Mouse (Mus musculus): ENCODE results near the gene Vinac1.

Gene Vinac1

DNA sequence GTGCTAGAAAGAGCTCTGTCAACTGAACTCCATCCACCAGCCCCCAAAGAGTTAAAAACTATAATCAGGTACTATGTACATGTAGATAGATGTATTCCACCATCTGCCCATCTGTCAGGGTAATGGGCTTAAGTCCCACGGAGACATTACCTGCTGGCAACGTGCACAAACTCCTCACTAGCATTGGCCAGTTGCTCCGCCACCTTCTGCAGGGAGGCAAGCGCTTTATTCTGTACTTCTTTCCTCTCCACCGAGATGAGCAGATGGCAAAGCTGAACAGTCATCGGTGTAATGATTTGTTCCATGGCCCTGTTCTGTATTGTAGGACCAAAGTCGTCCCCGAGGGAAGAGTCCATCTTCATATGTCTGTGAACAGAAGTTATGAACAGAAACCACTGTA is at the start of gene Vinac1:
TSS of gene Vinac1 (minus strand) at position 362 of the 400 bp plus-strand sequence.
- no peak for DNase-seq (ENCODE audit: low read depth in 1 of 2, low spot score in 2 of 2)

DNA sequence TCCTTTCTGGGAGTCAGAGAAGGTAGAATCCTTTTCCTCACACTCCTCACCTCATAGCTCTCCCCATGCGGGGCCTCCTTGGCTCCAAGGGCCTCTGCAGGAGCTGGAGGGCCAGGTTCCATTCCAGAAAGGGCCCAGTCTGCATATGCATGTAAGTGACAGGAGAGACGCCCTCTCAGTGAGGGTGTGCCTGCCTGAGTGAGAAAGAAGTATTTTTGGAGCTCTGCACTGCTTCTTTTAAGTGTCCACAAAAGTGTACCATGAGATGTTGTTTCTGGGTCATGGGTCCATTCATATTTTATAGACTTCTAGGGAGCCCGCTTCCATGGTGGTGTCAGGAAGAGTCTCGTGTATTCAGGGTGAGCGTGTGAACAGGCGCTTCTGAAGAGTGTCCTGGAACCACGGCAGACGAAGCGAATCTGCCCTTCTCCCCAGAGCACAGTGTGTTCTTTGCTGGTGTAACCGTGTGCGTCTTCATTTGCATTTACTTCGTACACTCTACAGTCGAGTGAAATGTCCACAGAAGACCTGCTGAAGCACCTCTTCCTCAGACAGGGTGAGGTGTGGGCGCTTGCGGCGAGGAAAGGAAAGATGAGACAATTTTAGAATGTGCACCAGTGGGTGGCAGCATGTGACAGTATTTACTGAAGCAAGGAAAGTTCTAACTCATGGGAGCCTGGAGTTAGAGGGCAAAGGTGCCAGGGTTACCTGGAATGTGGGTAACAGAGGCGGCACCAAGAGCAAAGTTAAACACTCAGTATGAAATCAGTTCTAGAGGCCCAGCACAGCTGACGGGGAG is 46.2 kb upstream of the Vinac1 start:
- DNase-seq (ENCODE audit: low read depth in 1 of 2, low spot score in 2 of 2), result no peak

DNA sequence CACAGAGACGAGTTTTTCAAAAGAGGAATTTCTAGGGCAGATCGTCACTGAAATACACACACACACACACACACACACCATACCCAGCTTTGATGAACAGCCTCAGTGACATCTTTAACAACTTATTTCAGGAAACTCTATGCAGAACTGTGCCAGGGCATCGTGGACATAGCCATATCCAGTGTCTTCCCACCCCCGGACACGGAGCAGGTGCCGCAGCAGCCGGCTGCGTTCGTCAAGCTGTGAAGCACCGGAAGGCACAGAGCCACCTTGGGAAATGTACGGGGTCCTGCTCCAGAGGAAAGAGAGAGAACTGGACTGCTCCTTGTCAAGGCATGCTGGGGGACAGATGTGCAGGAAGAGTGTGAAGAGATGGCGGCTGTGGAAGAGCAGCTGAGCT is 44.8 kb upstream of the Vinac1 start:
- DNase-seq (ENCODE audit: low read depth in 1 of 2, low spot score in 2 of 2), result no peak

DNA sequence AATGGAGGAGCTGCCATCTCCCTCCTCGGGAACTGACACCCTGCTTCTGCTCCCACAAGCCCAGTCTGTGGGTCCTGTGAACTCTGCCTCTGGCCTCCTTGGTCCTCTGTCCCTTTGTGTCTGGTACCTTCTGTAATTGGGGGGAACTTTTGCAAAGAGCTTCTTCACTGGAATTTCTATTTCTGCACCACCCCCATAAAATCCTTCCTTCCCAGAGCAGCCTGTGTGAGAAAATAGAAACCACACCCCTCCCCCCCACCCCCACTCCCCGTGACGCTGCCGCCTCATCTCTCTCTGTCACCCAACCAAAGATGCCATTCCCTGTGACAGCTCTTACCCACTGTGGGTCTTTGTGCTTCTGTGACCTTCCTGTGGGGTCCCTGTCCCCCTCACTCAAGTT is 42.4 kb upstream of the Vinac1 start:
- no peak for DNase-seq (ENCODE audit: low read depth in 1 of 2, low spot score in 2 of 2)

DNA sequence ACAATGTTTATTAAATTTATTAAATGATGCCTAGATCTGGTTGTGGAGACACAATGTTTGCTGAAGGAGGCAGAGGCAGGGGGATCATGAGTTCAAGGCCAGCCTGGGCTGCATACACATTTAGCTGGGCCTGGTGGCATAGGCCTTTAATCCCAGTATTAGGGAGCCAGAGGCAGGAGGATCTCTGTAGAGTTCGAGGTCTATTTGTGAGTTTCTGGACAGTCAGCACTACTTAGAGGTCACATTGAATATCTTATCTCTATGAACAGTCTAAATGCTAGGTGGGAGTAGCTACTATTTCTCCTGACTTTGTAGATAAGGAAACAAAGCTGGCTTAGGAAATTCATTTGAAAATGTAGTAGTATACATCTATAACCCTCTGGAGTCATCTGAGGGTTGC is 39.5 kb upstream of the Vinac1 start:
- no peak for DNase-seq (ENCODE audit: low read depth in 1 of 2, low spot score in 2 of 2)

DNA sequence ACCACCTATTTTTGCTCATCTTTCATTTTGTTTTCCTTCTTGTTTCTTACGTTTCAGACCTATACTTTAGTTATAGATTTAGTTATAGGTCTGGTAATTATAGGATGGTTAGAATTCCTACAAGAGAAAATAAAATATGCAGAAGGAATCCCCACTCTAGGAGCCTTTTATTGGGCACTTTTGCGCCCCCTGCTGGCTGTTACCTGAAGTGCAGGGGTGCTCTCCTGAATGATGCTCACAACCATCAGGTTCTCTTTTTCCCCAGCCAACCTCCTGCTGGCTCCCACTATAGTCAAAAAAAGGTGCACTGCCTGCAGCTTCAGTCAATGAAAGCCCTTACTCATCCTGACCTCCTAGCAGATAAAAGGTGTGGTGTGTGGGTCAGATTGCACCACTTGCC is 37.0 kb upstream of the Vinac1 start:
- no peak for DNase-seq (ENCODE audit: low read depth in 1 of 2, low spot score in 2 of 2)

DNA sequence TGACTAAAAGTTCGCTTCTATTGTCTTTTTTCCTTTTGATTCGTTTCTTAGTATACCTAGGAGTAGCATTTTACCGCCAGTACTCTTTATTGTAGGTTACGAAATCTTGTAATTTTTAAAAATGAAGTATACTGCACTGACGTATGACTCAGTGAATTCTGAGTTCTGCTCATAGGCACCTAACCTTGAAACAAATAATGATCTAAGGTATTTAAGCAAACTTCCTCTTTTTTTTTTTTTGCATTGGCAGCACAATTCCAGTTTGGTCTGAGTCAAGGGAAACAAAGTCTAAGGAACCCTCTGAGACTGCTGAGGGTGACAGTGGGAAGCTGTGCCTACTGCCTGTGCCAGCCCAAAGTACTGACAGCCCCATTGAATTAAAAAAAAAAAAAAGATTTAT is 35.5 kb upstream of the Vinac1 start:
- DNase-seq (ENCODE audit: low read depth in 1 of 2, low spot score in 2 of 2), result no peak

DNA sequence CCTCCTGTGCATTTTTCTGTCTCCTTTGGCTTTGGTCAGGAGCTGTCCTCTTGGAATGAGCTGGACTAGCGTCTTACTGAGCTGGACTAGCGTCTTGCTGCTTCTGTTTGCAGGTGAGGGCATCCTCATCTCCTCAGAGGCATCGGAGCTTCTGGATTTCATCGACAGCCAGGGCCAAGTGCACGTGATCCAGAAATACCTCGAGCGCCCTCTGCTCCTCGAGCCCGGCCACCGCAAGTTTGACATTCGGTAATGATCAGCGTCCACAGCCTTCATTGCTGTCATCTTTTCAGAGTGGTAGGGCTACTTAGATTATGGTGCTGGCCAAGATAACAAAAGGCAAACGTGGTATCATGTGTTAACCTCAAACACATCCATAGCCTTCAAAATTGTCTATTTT is 33.1 kb upstream of the Vinac1 start:
- DNase-seq (ENCODE audit: low read depth in 1 of 2, low spot score in 2 of 2), result no peak

DNA sequence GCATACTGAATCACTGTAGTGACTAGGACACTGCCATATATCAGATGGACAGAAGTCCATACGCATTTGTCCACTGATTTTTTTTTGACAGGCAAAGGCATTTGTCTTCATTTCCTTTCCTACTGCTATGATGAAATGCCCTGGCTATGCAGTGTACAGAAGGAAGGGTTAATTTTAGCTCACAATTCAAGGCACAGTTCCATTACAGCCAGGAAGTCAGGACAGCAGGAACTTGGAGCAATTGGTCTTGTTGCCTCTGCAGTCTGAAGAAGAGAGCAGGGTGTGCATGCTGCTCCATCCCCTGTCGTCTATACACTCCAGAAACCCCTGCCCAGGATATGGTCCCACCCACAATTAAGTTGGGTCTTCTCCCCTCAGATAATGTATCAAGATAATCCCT is 31.2 kb upstream of the Vinac1 start:
- DNase-seq (ENCODE audit: low read depth in 1 of 2, low spot score in 2 of 2), result no peak

DNA sequence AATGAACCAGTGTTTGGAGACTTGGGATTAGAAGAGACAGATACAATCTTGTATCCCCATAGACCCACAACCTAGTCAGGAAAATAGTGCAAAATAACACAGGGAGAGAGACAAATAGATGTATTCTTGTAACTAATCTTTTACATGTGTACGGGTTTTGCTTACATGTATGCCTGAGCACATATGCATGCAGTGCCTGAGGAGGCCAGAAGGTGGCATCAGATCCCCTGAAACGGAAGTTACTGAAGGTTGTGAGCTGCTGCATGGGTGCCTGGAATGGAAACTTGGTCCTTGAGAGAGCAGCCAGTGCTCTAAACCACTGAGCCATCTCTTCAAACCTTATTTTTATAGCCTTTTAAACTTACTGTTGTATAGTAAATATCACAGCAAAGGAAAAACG is 30.3 kb upstream of the Vinac1 start:
- no peak for DNase-seq (ENCODE audit: low read depth in 1 of 2, low spot score in 2 of 2)

DNA sequence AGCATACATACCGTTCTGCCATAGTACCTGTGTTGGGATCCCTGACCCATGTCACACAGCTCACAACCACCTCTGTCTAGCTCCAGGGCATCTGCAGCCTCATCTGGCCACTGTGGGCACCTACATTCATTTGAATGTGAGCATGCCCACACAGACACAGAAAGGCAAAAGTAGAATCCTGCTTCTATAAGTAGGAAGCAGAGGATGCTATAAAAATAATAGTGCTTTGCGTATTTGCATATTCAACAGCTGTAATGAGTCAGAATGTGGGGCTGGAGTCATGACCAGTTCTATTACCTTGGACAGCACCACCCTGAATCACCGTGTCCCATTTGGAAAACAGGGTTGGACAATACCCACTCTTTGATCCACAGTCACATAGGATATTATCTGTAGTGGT is 22.3 kb upstream of the Vinac1 start:
- DNase-seq (ENCODE audit: low read depth in 1 of 2, low spot score in 2 of 2), result no peak

DNA sequence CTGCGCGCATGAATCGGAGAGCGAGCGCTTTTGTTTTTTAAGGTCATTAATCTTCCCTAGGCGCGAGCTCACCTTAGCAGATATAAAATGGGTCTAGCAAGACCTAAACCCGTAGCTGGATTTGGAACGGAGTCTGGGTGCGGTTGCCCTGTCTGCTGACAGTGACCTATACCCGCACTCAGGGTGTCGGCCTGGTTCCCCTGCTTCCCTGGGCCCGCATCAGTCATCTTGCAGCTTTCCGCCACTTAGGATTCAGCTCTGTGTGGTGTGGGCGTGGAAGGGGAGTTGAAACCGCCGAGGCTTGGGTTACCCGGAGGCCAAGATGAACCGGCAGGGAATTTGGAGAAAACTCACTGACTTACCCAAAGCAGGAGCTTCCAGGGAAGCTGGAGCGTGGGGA is 18.4 kb upstream of the Vinac1 start:
- DNase-seq (ENCODE audit: low read depth in 1 of 2, low spot score in 2 of 2), result no peak

DNA sequence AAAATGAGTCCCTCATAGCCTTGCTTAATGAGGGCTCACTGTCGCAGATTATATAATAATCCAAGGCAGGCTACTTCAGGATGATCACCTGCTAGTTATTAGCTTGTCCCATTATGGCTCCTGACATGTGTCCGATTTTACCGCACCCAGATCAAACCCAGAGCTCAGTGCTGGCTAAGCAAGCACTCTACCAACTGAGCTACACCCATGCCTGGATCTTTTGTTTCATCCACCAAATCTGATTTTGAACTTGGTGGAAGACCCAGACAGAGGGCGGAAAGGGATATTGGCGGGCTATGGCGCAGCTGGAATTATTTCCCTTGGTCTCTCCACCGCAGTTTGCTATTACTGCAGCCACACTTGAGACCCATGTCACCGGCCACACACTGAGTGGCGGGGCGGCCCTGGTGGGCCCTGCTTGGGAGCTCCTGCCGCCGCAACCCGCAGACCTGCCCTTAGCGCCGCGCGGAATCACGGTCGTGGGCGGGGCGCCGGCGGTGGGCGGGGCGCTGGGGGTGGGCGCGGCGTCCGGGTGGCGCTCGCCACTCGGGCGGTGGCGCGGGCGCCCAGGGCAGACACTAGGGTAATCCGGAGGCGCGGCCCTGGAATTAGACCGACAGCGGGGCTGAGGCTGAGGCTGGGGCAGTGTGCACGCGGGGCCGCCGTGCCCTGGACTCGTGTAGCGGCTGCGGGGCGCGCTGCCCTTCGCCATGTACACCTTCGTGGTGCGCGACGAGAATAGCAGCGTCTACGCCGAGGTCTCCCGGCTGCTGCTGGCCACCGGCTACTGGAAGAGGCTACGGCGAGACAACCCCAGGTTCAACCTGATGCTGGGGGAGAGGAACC is 17.7 kb upstream of the Vinac1 start, which contains the start of gene Ttl:
TSS of gene Ttl (plus strand) at position 506 of the 846 bp plus-strand sequence.
- peak in 1 of 2 experiments; percentile 47 for DNase-seq (ENCODE audit: low read depth in 1 of 2, low spot score in 2 of 2)

DNA sequence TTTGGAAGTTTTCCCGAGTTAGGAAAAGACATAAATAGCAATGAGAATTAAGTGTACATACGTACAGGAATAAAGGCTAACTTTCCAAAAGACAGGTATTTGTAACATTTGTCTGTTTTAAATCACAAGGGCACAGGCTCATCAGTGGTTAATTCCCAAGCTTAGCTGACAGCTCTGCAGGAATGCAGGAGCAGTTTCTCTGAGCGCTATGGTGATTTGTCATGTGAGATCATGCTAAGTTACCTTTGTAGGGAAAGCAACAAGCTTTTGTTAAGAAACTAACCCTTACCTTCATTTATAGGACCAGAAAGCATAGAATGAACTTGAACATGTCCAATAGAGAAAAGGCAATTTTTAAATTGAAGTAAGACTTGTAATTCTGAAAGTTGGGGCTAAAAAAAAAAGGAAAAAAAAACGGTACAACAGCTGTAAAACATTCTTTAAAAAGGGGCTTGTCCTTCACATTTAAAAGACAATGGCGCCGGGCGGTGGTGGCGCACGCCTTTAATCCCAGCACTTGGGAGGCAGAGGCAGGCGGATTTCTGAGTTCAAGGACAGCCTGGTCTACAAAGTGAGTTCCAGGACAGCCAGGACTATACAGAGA is 13.6 kb upstream of the Vinac1 start:
- no peak for DNase-seq (ENCODE audit: low read depth in 1 of 2, low spot score in 2 of 2)

DNA sequence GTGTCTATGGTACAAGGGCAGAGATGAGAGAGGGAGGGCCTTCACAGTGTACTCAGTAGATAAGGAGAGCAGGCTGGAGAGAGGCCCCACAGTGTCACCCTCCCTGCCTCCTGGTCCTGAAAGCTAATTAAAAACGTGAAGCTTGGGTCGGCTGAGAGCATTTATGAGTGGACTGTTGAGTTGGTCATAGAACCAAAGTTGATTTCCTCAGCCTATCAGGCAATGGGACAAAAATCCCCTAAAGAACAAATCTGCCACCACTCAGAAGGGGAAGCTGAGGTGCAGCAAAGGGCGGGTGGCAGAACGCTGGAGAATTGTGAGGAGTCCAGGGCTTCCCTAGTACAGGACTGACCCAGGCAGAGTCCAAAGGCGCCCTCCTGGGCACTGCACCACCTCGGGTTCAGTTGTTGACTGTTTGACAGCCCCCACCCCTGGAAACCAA is 10.0 kb upstream of the Vinac1 start:
- no peak for DNase-seq (ENCODE audit: low read depth in 1 of 2, low spot score in 2 of 2)

DNA sequence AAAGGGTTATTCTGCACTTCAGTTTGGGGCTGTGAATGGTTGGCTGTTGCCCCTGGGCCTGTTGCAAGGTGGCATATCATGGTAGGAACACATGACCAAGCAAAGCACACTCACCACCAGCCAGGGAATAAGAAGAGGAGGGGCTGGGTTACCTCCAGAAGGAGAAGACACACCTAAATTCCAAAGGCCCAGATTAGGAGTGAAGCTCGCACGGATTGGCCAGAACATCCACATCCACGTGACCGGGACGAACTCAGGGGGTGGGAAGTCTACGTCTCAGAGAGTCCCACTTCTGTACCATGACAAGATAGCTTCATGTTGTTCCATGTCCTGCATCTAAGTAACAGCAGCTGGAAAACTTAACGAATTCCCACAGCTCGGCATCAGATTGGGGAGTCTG is 9.3 kb upstream of the Vinac1 start:
- DNase-seq (ENCODE audit: low read depth in 1 of 2, low spot score in 2 of 2), result no peak

DNA sequence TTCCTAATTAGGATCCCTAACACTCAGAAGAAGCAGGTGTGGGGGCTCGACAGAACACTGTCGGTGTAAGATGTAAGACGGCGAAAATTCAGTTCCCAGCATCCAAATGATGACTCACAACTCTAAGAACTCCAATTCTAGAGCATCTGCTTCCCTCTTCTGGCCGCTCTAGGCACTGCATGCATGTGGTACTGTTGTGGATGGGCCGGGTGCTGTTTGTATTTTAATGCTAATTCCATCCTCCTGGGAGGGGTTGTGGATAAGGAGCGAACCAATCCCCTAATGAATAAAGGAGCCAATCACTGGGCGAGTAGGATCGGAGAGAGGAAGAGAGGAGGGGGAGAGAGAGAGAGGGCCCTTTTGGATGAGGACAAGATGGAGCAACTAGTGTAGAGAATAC is 8.6 kb upstream of the Vinac1 start:
- DNase-seq (ENCODE audit: low read depth in 1 of 2, low spot score in 2 of 2), result no peak

DNA sequence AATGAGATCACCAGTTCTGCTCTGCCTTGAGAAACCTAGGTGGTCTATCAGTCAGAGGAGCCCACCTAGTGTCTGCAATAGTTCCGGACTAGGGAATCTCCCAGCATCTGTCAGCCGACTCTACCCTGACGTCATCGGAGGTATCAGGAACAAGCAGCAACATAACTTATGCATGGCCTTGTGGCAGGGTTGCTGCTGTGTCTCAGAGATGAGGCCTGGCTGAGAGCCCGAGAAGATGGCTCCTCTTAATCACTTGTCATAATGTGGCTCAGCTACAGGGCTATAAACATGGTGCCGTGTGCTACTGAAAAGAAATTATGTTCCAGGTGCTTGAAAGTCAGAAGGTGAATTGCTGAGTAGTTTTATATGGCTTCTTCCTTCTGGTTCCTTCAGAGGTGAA is 7.8 kb upstream of the Vinac1 start:
- DNase-seq (ENCODE audit: low read depth in 1 of 2, low spot score in 2 of 2), result no peak

DNA sequence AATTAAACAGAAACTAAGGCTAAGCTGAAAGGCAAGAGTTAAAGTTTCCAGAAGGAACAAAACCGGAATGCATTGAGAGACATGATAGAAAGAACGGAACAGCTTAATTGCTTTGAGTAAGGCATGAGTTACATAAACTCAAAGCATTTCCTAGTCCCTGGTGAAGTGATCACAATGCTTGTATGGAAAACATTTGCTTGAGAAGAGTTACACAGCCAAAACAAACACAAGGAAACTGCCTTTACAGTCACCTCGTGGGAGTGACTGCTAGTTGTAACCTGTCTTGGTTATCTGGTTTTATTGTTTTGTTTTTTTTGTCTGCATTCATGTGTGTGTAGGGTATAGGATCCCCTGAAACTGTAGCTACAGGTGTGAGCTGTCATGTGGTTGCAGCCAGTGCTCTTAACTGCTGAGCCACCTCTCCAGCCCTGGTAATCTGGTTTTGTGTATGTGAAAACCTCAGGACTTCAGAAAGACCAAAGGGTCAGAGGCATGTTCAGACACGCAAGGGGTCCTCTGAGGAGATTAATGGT is 4.5 kb upstream of the Vinac1 start:
- no peak for DNase-seq (ENCODE audit: low read depth in 1 of 2, low spot score in 2 of 2)

DNA sequence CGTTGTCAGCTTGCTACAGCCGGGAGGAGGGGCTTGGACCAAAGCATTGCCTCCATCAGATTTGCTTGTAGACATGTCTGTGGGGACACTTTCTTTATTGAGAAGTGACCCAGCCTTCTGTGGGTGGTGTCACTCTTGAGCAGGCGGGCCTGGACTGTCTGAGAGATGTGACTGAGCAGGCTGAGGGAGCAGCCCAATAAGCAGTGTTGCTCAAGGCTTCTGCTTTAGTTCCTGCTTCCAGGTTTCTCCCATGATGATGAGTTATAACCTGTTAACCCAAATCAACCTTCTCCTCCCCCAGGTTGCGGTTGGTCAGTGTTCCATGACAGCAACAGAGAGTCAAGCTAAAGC is 1.2 kb downstream of the Vinac1 start:
- DNase-seq (ENCODE audit: low read depth in 1 of 2, low spot score in 2 of 2), result no peak

DNA sequence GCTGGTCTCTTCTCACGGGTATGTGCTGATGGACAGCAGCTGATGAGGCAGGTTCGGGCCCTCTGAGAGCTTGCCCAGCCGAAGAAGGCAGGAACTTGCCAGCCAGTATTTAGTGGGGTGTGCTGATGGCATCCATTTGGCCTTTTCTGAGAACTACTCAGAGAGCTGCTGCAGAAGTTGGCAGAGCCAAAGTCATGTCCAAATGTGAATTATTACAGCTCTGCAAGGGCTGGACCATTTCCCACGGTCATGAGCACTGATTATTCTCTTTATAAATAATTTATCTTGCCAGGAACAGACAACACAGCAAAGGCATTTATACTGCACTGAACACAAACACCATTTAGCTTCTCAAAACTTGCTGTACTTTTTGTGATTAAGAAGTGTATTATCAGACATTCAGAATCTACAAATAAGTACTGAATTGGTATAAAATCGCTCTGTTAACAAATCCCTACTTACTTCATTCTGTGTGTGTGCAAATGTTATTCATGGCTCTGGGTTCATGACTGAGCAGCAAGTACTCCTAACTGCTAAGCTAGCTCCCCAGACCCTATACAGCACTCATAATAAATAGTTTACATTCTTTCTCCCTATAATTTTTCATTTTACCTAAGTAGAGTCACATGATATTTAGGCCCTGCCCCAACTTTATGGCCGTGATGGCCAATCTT is 1.7 kb downstream of the Vinac1 start:
- no peak for DNase-seq (ENCODE audit: low read depth in 1 of 2, low spot score in 2 of 2)
